Mouse (Mus musculus) kidney, postnatal 10 days (tissue): Measurements from ENCODE around the gene Olfr700.
"Not testable (repeated sequence)": the region's sequence is repeated elsewhere in the genome, so short reads cannot be mapped to it uniquely, and the experiment has no call there.

Experiments used
- DNase-seq: peaks from one replicate; pipeline ENCODE4 v3.0.0; 2021; ENCODE audit warnings: mixed read lengths

The Olfr700 gene

DNA sequence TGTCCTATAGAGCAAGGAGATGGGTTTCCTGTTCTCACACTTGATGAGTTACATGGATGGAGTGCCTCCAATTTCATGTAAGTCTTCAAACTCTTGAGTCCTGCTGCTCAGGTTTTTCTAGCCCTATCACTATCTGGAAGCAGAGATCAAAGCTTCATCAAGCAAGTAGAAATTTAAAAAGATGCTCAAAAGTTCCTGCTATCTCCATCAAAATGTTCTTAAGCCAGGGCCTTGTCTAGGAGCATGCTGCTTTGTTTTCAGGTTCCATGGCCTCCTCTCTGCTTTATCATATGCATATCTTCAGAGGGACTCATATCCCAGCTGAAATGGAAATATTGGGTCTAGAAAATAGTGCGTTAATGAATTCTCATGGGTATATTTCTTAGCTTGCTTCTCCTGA is at the start of gene Olfr700:
Olfr700 (minus strand) TSS at position 101 of the 400 bp plus-strand sequence.
- DNase-seq, result no peak

DNA sequence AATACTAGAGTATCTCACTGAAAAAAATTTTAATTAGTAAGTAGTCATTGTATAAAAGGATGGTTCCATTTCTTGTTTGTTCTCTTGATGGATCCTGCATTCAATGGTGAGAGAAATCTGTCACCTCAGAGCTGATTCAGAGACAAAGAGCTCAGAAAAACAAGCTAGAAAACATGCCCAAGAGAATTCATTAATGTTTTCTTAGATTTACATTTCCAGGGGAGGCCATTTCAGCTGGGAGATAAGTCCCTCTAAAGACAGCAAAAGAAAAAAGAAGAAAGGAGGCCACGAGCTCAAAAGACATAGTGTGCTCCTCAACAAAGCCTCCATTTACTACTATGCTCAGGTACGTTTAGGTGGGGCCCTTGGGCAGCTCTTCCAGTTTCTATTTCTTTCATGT is 34.4 kb upstream of the Olfr700 start, which contains the start of gene Olfr703:
Olfr703 (plus strand) TSS at position 301 of the 400 bp plus-strand sequence.
- no peak for DNase-seq

GRCm38 (mm10) chr7:106833793-106834192 is 25.2 kb upstream of the Olfr700 start, which contains the start of gene Olfr702:
TSS of gene Olfr702 (minus strand) at chr7:106833893.
- DNase-seq, result no peak

DNA sequence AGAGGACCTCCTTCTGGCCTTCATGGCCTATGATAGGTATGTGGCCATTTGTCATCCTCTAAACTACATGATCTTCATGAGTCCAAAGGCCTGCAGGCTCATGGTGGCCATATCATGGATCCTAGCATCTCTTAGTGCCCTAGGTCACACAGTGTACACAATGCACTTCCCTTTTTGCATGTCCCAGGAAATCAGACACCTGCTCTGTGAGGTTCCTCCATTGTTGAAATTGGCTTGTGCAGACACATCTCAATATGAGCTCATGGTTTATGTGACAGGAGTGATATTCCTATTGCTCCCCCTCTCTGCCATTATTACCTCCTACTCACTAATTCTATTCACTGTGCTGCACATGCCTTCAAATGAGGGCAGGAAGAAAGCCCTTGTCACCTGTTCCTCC is 9.8 kb upstream of the Olfr700 start:
- no peak for DNase-seq

DNA sequence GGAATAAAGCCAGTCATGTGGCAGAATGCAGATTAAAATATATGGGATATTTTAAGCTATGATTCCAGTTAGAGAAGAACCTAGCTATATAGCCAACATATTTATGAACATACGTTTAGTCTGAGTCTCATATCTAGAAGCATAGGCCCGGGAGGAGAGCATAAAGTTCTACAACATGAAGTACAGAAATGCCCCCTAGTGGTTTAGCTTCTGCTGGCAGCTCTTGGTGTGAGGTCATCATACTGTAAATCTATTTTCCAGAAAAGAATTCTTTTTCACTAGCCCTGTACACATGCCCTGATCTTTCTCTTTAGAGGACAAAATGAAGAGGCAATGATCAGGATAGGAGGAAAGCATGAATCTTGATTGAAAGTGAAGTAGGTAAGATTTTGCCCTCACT is 7.1 kb upstream of the Olfr700 start:
- DNase-seq, result peak; percentile 7

GRCm38 (mm10) chr7:106813829-106814228 is 5.2 kb upstream of the Olfr700 start, which contains the start of gene Olfr701:
TSS of gene Olfr701 (plus strand) at chr7:106814129.
- DNase-seq, result no peak

DNA sequence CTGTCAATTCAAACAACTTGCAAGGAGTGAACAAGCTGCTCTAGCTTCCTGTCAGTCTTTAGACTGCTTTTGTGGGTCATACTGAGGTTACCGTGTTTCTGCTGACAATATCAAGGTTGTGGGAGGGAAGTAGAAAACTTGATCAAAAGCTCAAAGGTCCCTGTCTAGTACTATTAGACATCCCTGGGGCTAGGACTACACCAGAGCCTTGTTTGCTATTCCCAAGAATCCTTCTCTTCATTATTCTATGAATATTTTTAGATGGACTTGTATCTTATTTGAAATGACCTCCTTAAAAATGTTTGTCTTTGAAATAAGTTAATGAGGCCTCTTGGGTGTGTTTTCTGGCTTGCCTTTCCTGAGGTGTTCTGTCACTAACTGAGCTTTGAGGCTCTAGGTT is 15.5 kb downstream of the Olfr700 start, which contains the start of gene Olfr699:
Olfr699 (minus strand) TSS at position 101 of the 400 bp plus-strand sequence.
- DNase-seq, result no peak

- DNase-seq, result no peak
Measured at GRCm38 (mm10) chr7:106788330-106788729, 20.3 kb downstream of the Olfr700 start.

DNA sequence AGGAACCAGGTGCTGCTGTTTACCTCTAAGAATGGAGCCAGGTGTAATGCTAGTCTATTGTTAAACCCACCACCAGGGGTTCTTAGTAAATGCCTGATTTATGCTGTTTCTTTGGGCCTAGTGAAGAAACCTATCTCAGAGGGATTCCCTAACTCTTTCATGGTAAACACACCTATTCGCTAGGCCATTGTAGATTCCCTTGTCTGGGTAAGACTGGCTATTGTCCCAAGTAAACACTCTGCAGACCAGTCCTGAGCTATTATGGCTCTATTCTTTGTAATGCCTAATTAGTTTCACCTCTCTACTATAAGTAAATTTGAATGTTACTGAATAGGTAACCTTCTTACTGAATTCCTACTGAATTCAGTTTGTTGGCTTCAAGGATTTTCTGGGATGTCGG is 47.6 kb downstream of the Olfr700 start:
- not testable (repeated sequence) for DNase-seq

DNA sequence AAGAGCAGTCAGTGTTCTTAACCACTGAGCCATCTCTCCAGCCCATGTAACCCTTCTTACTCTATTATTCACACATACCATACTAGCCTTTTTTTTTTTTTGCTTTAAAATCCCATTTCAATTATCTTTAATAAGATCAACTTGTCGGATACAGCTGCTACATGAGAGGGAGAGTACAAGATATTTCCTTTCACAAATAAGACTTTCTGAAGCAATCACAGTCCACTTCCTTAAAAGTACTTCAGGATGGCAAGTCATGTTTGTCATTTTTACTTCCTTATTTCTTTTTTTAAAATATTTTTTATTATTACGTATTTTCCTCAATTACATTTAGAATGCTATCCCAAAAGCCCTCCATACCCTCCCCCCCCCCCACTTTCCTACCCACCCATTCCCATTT is 49.8 kb downstream of the Olfr700 start:
- DNase-seq, result no peak
